Comparison of ENCODE assay signal across 8 mouse cellular contexts in genomic region chr16:87440184-87440686, GRCm38 (mm10). TPM values are rescaled to one million over a fixed set of nuclear protein-coding genes. Genes with fewer than 3 reads are reported as not detected.
DNase-seq lines count a peak whose midpoint lies in the region; ATAC-seq lines count a peak whose summit lies in the region.

TSS of gene Rwdd2b (minus strand) at chr16:87440573.

- peaks cover 8% of the 10 kb centered on the region for H3K4me1 ChIP-seq in hindbrain, embryonic 14.5 days (replicated peaks; ENCODE audit: control insufficient read depth, insufficient read depth, low read length)

- H3K27me3 ChIP-seq in hindbrain, embryonic 14.5 days (ENCODE audit: control insufficient read depth, insufficient read depth, low read length): no peaks in the 10 kb centered on the region

- H3K4me2 ChIP-seq in hindbrain, embryonic 14.5 days (replicated peaks): peak within 1 kb of the TSS; percentile 82

- no peaks in the 10 kb centered on the region for H3K9me3 ChIP-seq in hindbrain, embryonic 14.5 days (ENCODE audit: control insufficient read depth, low read length)

- peak within 1 kb of the TSS; percentile 51 for H3K4me3 ChIP-seq in hindbrain, embryonic 14.5 days (replicated peaks; ENCODE audit: low read length)

- no peaks in the 10 kb centered on the region for H3K36me3 ChIP-seq in hindbrain, embryonic 14.5 days (replicated peaks; ENCODE audit: control insufficient read depth, insufficient read depth)

- ATAC-seq in hindbrain, embryonic 14.5 days (ENCODE audit: low FRiP score): peak; percentile 98

- H3K27ac ChIP-seq in hindbrain, embryonic 14.5 days: peak within 1 kb of the TSS; percentile 87

- peak within 1 kb of the TSS; percentile 69 for H3K9ac ChIP-seq in hindbrain, embryonic 14.5 days

- peak; percentile 96 for DNase-seq in R1 (ENCODE audit: low read depth, low spot score)
- DNase-seq in cerebellum, postnatal 25 days: peak; percentile 95
- peak; percentile 82 to 89 for DNase-seq in frontal cortex, postnatal 25 days (ENCODE audit: low spot score in 2 of 2)
- peak; percentile 92 for DNase-seq in hindbrain, embryonic 14.5 days (ENCODE audit: low spot score)
- peak; percentile 91 to 92 for DNase-seq in layer of hippocampus, postnatal 36 days
- DNase-seq in lung, postnatal 36 days: peak; percentile 96
- DNase-seq in retina, postnatal 1 day: peak; percentile 96
- DNase-seq in urinary bladder, adult 18-20 months (ENCODE audit: low spot score in 2 of 2): peak; percentile 89 to 94

- 0% methylated on average over 38 of the region's 38 CpGs for WGBS in hindbrain, embryonic 14.5 days

RNA-seq across cellular contexts. Expression of gene Rwdd2b, which starts in this region (rescaled TPM):
- polyA plus RNA-seq in hindbrain, embryonic 14.5 days (2014; fragmentation: Nextera tagmentation; extraction: Ambion mirVana): 14.7 and 15.8 TPM in 2 replicates
- total RNA-seq in layer of hippocampus, postnatal 36 days (2021): 10 to 100 TPM in 1 of 2 experiments, 1 to 10 TPM in 1; 9.1 to 10.3 TPM

Comparison
In these comparisons a context has a peak if more than half of its experiments do, and no peak if none do; other contexts are left out.
1. Peak in every context shown above with its lines: DNase-seq, ATAC-seq, H3K4me3 ChIP-seq and H3K27ac ChIP-seq.